Mouse (Mus musculus) hindbrain, embryonic 12.5 days (tissue): ENCODE data around the gene Gm48552. TPM values are rescaled to one million over a fixed set of nuclear protein-coding genes. Genes with fewer than 3 reads are reported as not detected.
A peak's percentile ranks its signal among the peaks of the same experiment; 100 is the strongest.

Experiments used
- ATAC-seq: fragments of 200-750 bp; cut with Nextera tagmentation; 2 replicates; pipeline ENCODE4 v1.8.0; 2017; ENCODE audit warnings: moderate TSS enrichment; ENCODE audit not compliant: low FRiP score
- H3K27ac ChIP-seq: fragments of 300-500 bp; sonication (generic); 2 replicates; pipeline ENCODE4 v1.5.1; 2016; ENCODE audit warnings: mild to moderate bottlenecking
- H3K27me3 ChIP-seq: fragments of 300-500 bp; sonication (generic); 2 replicates; pipeline ENCODE4 v1.6.1; 2016; ENCODE audit warnings: mild to moderate bottlenecking
- H3K36me3 ChIP-seq: fragments of 300-500 bp; sonication (generic); 2 replicates; pipeline ENCODE4 v1.6.1; 2016; ENCODE audit warnings: mild to moderate bottlenecking
- H3K4me1 ChIP-seq: fragments of 300-500 bp; sonication (generic); 2 replicates; pipeline ENCODE4 v1.6.1; 2016
- H3K4me2 ChIP-seq: fragments of 300-500 bp; sonication (generic); replicated peaks from 2 replicates; pipeline ENCODE4 v1.6.1; 2016; ENCODE audit warnings: mild to moderate bottlenecking
- H3K4me3 ChIP-seq: fragments of 300-500 bp; sonication (generic); 2 replicates; pipeline ENCODE4 v1.5.1; 2016; ENCODE audit warnings: mild to moderate bottlenecking
- H3K9ac ChIP-seq: fragments of 300-500 bp; sonication (generic); 2 replicates; pipeline ENCODE4 v1.6.1; 2016; ENCODE audit warnings: mild to moderate bottlenecking, moderate library complexity
- H3K9me3 ChIP-seq: fragments of 300-500 bp; sonication (generic); replicated peaks from 2 replicates; pipeline ENCODE4 v1.6.1; 2016; ENCODE audit warnings: mild to moderate bottlenecking
- WGBS: fragments of 180-500 bp; shearing (Covaris S2); methylation state at CpG from one replicate; pipeline ENCODE4 v1.1.7; 2016; 5-methylcytosine and 5-hydroxymethylcytosine counted together
- polyA plus RNA-seq: library from polyadenylated mRNA; unstranded; fragments of >200 nt; fragmentation: Nextera tagmentation; extraction: Ambion mirVana; gene quantifications from 2 replicates; pipeline ENCODE4 v1.2.1, GENCODE M21; 2016

Gm48552 gene
- polyA plus RNA-seq, 1 experiment from 2014 or later: 1.1 TPM

GRCm38 (mm10) chr10:81413310-81414261 lies 24.8 kb downstream of the Gm48552 start:
- Histone ChIP-seq H3K4me1 (peaks cover 92% of the 10 kb centered on the region), H3K27me3 (peaks cover 7% of the 10 kb centered on the region; the same call in 1 of the 2 replicates), H3K27ac (peak overlapping the region; percentile 49; the same call in 1 of the 2 replicates), H3K9me3 (no peaks in the 10 kb centered on the region), H3K4me3 (no peak overlapping the region), H3K36me3 (no peaks in the 10 kb centered on the region), H3K9ac (peak overlapping the region; percentile 29), H3K4me2 (peak overlapping the region; percentile 34)
- 30% methylated on average over 26 of the region's 26 CpGs for WGBS
- ATAC-seq: no peak

- Histone ChIP-seq H3K4me3 (no peak overlapping the region), H3K36me3 (no peaks in the 10 kb centered on the region), H3K9me3 (no peaks in the 10 kb centered on the region), H3K4me2 (no peak overlapping the region), H3K27me3 (peaks cover 7% of the 10 kb centered on the region; the same call in 1 of the 2 replicates), H3K27ac (peak overlapping the region; percentile 49), H3K9ac (no peak overlapping the region), H3K4me1 (peaks cover 88% of the 10 kb centered on the region)
- no peak for ATAC-seq
Observed at GRCm38 (mm10) chr10:81414682-81415081, 25.9 kb downstream of the Gm48552 start.

- WGBS: 76% methylated on average over 5 of the region's 5 CpGs
- Histone ChIP-seq H3K27ac (peak overlapping the region; percentile 5; the same call in 1 of the 2 replicates), H3K27me3 (peaks cover 7% of the 10 kb centered on the region; the same call in 1 of the 2 replicates), H3K4me3 (no peak overlapping the region), H3K4me1 (peaks cover 84% of the 10 kb centered on the region), H3K9me3 (no peaks in the 10 kb centered on the region), H3K4me2 (no peak overlapping the region), H3K9ac (no peak overlapping the region), H3K36me3 (peaks cover 4% of the 10 kb centered on the region)
- ATAC-seq: no peak
Observed at GRCm38 (mm10) chr10:81415146-81415545, 26.3 kb downstream of the Gm48552 start.

GRCm38 (mm10) chr10:81415549-81416310 lies 26.9 kb downstream of the Gm48552 start:
- Histone ChIP-seq H3K9me3 (no peaks in the 10 kb centered on the region), H3K4me3 (no peak overlapping the region), H3K27me3 (peaks cover 7% of the 10 kb centered on the region; the same call in 1 of the 2 replicates), H3K4me1 (peaks cover 79% of the 10 kb centered on the region), H3K4me2 (no peak overlapping the region), H3K36me3 (peaks cover 5% of the 10 kb centered on the region), H3K9ac (no peak overlapping the region), H3K27ac (peak overlapping the region; percentile 5; the same call in 1 of the 2 replicates)
- WGBS: 62% methylated on average over 17 of the region's 17 CpGs
- no peak for ATAC-seq

- Histone ChIP-seq H3K36me3 (peaks cover 5% of the 10 kb centered on the region), H3K9ac (peak overlapping the region; percentile 58), H3K27ac (peak overlapping the region; percentile 71), H3K4me2 (peak overlapping the region; percentile 55), H3K4me3 (peak overlapping the region; percentile 24), H3K4me1 (peaks cover 70% of the 10 kb centered on the region), H3K9me3 (no peaks in the 10 kb centered on the region), H3K27me3 (peaks cover 8% of the 10 kb centered on the region; the same call in 1 of the 2 replicates)
- ATAC-seq: peak; percentile 66
- WGBS: 0% methylated on average over 26 of the region's 26 CpGs
Observed at GRCm38 (mm10) chr10:81416581-81417226, 27.9 kb downstream of the Gm48552 start.

- Histone ChIP-seq H3K27ac (peak overlapping the region; percentile 71), H3K4me1 (peaks cover 62% of the 10 kb centered on the region)
Observed at GRCm38 (mm10) chr10:81417227-81418215, 28.7 kb downstream of the Gm48552 start.

GRCm38 (mm10) chr10:81418216-81419070 lies 29.6 kb downstream of the Gm48552 start:
- 37% methylated on average over 11 of the region's 11 CpGs for WGBS
- Histone ChIP-seq H3K9me3 (no peaks in the 10 kb centered on the region), H3K36me3 (peaks cover 5% of the 10 kb centered on the region), H3K4me3 (no peak overlapping the region), H3K4me1 (peaks cover 54% of the 10 kb centered on the region), H3K27me3 (peaks cover 17% of the 10 kb centered on the region), H3K27ac (peak overlapping the region; percentile 35), H3K9ac (0 out of 2 replicates have a peak overlapping the region, but pooled peaks have one; percentile 27), H3K4me2 (no peak overlapping the region)
- ATAC-seq: no peak

More at GRCm38 (mm10) chr10:81417227-81418215, 28.7 kb downstream of the Gm48552 start:
- no peak for ATAC-seq
- peaks cover 5% of the 10 kb centered on the region for H3K36me3 ChIP-seq
- peak overlapping the region; percentile 24 for H3K4me3 ChIP-seq
- peak overlapping the region; percentile 58 for H3K9ac ChIP-seq
- H3K27me3 ChIP-seq: peaks cover 15% of the 10 kb centered on the region
- H3K9me3 ChIP-seq: no peaks in the 10 kb centered on the region
- 47% methylated on average over 12 of the region's 12 CpGs for WGBS
- H3K4me2 ChIP-seq: peak overlapping the region; percentile 55

- Histone ChIP-seq H3K27ac (no peak overlapping the region; the same call in 1 of the 2 replicates), H3K9ac (no peak overlapping the region), H3K9me3 (no peaks in the 10 kb centered on the region), H3K4me3 (no peak overlapping the region), H3K4me2 (no peak overlapping the region), H3K36me3 (peaks cover 5% of the 10 kb centered on the region), H3K4me1 (peaks cover 49% of the 10 kb centered on the region), H3K27me3 (peaks cover 25% of the 10 kb centered on the region)
- WGBS: 89% methylated on average over 10 of the region's 10 CpGs
- no peak for ATAC-seq
Observed at GRCm38 (mm10) chr10:81419111-81419928, 30.5 kb downstream of the Gm48552 start.

- WGBS: 86% methylated on average over 40 of the region's 40 CpGs
- Histone ChIP-seq H3K4me3 (no peak overlapping the region), H3K27ac (no peak overlapping the region), H3K36me3 (peaks cover 5% of the 10 kb centered on the region), H3K4me2 (no peak overlapping the region), H3K9me3 (no peaks in the 10 kb centered on the region), H3K27me3 (peaks cover 34% of the 10 kb centered on the region), H3K9ac (no peak overlapping the region), H3K4me1 (peaks cover 50% of the 10 kb centered on the region)
- no peak for ATAC-seq
Observed at GRCm38 (mm10) chr10:81420191-81420767, 31.5 kb downstream of the Gm48552 start.
